Mouse (Mus musculus): ENCODE results near the gene Vps39.

DNA sequence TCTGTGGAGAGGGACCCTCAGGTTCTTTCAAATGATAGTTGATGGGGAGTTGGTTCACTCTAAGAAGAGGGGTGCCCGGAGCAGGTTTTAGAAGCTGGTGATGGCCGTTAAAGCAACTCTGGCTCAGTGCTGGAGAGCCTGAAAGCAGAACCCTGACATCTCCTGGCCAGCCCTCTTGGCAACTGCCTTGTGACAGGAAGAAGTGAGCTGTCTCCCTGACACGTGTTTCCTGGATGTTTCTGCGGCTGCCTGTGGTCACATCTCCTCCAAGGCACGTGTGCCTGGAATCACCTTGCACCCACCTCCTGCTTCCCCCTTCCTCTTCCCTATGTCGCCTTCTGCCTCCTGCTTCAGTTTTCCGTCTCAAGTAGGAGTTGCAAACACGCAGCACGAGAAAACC is 4.8 kb downstream of the Vps39 start:
- TF ChIP-seq EP300 (IDR thresholded peaks at IDR 0.05; ENCODE audit: insufficient read depth, low read depth, low read length) = no peak
- TF ChIP-seq POLR2A (IDR thresholded peaks at IDR 0.05; ENCODE audit: insufficient read depth, low read depth, low read length) = no peak

Measured in heart, adult 2 months (tissue).